Mouse (Mus musculus): ENCODE results near the gene Akr1d1.

Akr1d1 gene

DNA sequence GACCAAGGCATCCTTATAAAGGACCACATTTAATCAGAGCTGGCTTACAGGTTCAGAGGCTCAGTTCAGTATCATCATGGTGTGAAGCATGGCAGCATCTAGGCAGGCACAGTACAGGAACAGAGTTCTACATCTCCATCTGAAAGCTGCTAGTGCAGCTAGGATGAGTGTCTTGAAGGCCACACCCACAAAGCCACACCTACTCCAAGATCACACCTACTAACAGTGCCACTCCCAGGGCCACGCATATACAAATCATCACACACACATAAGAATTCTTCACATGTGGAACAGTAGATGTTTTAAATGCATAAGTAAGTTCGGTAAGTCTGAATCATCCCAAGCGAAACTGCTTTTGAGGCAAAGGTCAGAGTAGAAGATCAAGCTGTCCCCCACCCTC lies 33.9 kb downstream of the Akr1d1 start:
- no peak for DNase-seq (ENCODE audit: low read depth, low spot score)

DNA sequence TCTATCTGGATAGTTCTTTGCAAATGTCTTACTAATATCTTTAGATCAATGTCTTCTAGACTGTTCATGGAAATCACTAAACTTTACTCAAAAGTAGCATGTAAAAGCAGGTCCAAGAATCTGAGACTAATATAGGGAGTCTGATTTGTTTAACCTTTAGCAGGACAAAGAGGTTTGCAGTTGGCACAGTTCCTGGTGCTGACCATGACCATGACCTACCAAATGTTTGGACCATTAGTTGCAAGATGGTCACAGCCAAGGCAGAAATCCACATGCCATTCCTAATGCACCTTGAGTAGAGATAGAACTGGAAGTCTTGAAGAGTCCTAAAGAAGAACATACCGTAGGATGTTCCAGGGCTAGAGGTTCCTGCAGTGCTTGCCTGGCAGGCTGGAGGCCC lies 37.4 kb downstream of the Akr1d1 start:
- DNase-seq (ENCODE audit: low read depth, low spot score): no peak

DNA sequence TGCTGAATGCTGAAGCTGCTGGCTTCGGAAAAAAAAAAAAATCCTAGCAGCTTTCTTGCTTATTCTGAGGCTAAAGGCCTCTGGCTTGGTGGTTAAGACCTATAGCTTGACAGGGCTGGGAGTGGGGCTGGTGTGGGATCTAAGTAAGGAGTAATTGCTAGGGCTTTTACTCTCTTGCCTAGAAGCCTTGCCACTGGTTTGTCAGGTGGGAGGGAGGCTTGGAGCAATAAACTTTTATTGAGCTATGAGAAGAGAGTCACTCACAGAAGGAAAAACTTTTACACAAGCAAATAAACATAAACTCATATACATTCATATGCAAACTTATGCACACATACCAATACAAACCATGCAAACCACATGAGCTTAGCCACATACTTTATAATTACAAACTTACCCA lies 42.0 kb downstream of the Akr1d1 start:
- no peak for DNase-seq (ENCODE audit: low read depth, low spot score)

DNA sequence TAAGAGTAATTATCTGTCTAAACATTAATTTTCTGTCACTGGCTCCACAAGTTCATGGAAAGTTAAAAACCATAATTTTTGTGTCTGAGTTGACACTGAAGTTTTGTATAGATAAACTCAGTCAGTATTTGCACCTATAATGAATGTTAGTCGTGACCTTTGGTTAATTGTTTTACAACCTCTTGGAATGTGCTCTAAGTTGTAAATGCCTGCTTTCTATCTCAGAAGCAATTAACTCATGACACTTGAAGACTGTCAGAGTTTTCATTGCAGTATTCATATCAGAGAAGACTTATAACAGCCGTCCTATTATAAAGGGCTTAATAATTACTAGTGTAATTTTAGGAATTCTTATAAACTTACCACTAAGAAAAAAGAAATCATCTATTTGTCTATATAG lies 43.0 kb downstream of the Akr1d1 start:
- DNase-seq (ENCODE audit: low read depth, low spot score): no peak

DNA sequence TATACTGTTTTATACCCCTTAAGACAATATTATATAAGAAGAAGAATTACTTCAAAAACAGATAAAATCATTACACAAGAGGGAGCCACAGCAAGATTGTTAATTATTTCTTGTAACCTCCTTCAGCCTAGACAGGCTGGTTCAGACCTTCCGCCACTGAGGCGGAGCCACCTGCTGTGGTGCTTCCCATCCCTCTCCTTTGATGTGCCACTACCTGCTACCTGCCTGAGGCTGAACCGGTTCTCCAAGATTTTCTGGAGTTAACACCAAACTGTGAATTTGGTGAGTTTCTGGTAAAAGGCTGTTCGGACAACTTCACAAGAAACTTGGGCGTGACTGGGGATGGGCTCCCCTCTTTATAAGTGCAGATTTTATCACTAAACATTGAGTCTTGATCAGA lies 50.5 kb downstream of the Akr1d1 start:
- DNase-seq (ENCODE audit: low read depth, low spot score): no peak

DNA sequence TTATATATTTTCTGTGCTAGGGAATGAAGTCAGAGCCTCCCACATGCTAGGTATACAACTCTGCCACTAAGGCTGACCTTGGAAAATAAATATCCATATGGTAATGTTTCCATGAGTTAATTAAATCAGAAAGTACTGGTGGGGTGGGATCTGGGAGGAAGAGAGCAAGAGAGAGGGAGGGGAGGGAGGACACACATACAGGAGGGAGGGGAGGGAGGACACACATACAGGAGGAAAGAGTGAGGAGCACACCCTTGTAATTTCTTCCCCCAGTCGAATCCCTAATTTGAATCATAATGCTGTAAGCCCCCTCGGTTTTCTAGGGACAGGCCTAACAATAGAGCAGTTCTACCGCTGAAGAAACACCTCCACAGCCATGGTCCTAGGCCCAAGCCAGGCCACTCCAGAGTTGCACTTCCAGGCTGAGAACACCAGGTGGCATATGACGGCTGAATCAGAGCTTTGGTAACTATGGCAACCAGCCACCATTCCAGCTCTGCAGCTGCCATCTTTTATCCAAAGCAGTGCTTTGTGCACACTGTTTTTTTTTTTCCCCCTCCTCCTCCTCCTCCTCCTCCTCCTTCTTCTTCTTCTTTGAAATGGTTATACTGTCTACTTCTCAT lies 59.5 kb downstream of the Akr1d1 start:
- DNase-seq (ENCODE audit: low read depth, low spot score): peak; percentile 91

DNA sequence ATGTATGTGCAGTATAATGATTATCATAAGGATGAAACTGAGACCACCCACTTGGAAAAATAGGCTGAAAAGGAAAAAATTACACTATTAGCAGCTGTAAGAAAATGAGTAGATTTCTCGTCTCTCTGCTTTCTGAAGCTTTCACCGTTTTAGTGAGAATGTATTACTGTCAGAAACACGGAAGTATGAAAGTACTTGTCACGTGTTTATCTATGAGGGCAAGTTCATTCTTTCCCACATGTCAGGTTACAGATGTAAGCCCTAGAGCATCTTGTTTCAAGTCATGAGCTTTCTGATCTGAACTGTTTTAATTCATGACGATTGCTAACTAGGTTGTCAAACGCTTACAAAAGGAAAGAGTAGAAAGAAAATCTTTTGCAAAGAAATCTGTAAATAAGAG lies 60.8 kb downstream of the Akr1d1 start:
- DNase-seq (ENCODE audit: low read depth, low spot score): no peak

DNA sequence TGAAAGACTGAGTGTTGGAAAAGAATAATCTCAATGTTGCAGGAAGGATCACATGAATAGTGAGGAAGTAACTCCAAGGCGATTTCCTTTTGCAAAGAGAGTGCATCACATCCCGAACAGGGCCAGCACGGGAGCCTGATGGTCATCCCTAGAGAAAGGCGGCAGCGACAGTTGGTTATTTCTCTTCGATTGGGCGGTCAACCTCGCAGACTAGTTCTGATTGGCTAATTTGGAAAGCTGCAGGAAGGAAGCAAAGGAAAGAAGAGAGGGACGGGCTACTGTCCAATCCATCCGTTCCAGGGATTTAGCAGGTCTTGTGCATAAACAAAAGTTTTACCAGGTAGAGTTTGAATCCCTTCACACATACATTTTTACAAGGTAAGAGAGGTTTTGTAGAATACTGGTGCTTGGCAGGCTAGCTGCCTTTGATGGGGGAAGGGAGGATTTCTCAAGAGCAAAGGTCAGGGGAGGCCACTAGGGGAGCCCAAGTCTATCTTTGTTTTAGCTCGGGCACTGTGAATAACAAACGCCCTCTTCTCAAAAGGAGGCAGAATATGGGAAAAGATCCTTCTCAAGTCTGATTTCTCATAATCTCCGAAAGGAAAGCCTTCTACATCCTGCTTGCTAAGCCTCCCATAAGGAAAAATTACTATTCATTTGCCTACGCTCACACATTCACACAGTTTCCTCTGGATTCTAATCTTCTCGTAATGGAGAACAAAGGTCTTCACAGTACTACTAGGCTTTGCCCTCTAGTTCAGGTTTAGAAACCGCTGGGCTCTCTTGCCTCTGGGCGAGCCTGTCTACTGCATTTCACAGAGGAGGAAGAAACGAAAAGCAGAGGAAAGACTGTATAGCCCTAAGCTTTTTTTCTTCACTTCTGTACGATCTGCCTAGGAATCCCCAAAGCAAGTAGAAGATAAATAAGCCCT lies 62.4 kb downstream of the Akr1d1 start:
- peak; percentile 70 for DNase-seq (ENCODE audit: low read depth, low spot score)

- no peak for DNase-seq (ENCODE audit: low read depth, low spot score)
These were observed 63.0 kb downstream of the Akr1d1 start for GRCm38 (mm10) chr6:37593033-37593374.

GRCm38 (mm10) chr6:37593551-37594089 lies 63.6 kb downstream of the Akr1d1 start:
- DNase-seq (ENCODE audit: low read depth, low spot score): no peak

GRCm38 (mm10) chr6:37597088-37597487 lies 67.1 kb downstream of the Akr1d1 start:
- no peak for DNase-seq (ENCODE audit: low read depth, low spot score)

GRCm38 (mm10) chr6:37598033-37598432 lies 68.1 kb downstream of the Akr1d1 start:
- DNase-seq (ENCODE audit: low read depth, low spot score): no peak

GRCm38 (mm10) chr6:37600976-37601498 lies 71.1 kb downstream of the Akr1d1 start:
- DNase-seq (ENCODE audit: low read depth, low spot score): no peak

GRCm38 (mm10) chr6:37602857-37603765 lies 73.1 kb downstream of the Akr1d1 start:
- DNase-seq (ENCODE audit: low read depth, low spot score): no peak

GRCm38 (mm10) chr6:37604178-37604883 lies 74.4 kb downstream of the Akr1d1 start:
- no peak for DNase-seq (ENCODE audit: low read depth, low spot score)

- DNase-seq (ENCODE audit: low read depth, low spot score): no peak
These were observed 74.9 kb downstream of the Akr1d1 start for GRCm38 (mm10) chr6:37604884-37605269.

- DNase-seq (ENCODE audit: low read depth, low spot score): no peak
These were observed 77.7 kb downstream of the Akr1d1 start for GRCm38 (mm10) chr6:37607511-37608289.

DNA sequence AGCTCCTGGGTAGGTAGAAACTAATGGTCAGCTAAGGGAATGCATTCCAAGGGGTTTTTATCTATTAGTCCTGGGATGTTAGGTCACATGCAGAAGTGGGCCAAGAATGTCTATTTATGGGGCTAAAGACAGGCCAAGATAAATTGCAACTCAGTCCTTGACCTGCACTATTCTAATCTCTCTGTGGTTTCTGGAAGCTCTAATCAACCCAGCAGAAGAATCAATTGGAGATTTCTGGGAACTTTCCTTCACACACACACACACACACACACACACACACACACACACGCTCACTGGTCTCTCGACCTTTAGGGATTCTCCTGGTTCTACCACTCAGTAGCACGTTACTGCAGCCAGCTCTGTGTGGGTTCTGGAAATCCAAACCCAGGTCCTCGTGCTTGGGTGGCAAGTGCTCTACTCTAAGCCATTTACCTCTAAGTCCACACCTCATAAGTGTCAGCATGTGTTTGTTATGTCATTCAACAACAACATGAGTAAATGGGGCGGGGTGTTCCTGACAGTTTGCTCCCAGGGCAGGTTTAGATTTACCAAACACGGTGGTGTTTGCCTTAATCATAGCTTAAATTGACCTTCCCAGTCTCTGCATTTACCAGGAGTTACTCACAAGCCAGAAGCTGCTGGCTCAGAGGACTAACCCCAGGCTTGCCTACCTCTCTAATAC lies 82.8 kb downstream of the Akr1d1 start:
- DNase-seq (ENCODE audit: low read depth, low spot score): no peak

- DNase-seq (ENCODE audit: low read depth, low spot score): no peak
These were observed 85.5 kb downstream of the Akr1d1 start for GRCm38 (mm10) chr6:37615490-37615889.

DNA sequence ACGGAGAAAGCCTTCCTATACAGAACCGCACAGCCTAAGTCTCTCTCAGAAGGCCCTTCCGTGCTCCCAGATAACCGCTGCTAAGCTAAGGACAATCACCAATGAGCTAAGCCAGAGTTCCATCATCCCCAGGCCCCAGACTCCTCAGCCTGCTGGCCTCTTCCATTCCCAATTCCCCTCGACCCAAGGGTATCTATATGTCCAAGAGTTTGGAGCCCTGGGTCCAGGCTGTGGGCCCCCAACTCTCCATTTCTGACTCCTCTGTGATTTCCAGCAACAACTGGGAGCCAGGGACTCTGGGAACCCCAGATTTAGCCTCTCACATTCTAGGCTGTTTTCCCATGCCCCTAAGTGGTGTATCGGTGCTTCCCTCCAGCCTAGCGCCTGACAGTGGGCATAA lies 86.2 kb downstream of the Akr1d1 start:
- DNase-seq (ENCODE audit: low read depth, low spot score): no peak
